Mouse (Mus musculus): ENCODE measurements around the gene Tmem202. TPM values are rescaled to one million over a fixed set of nuclear protein-coding genes. Genes with fewer than 3 reads are reported as not detected.

Tmem202 gene
- total and polyA plus RNA-seq, 2 experiments from 2014 or later = 1.1 to 3.7 TPM

GRCm38 (mm10) chr9:59522906-59523305 lies 16.7 kb downstream of the Tmem202 start:
- WGBS = 69% methylated on average over 4 of the region's 4 CpGs
- TF ChIP-seq CTCF (IDR thresholded peaks at IDR 0.05; ENCODE audit: low read depth) = no peak
- Histone ChIP-seq H3K4me3 (ENCODE audit: low read length) (no peak overlapping the region), H3K9ac (replicated peaks; ENCODE audit: low read length) (no peak overlapping the region), H3K9me3 (ENCODE audit: low read length) (no peaks in the 10 kb centered on the region), H3K27ac (no peak overlapping the region), H3K4me2 (ENCODE audit: low read depth, low read length) (no peak overlapping the region), H3K27me3 (ENCODE audit: insufficient read depth, low read length) (no peaks in the 10 kb centered on the region), H3K36me3 (ENCODE audit: insufficient read depth, low read length) (no peaks in the 10 kb centered on the region), H3K4me1 (ENCODE audit: insufficient read depth, low read length) (no peaks in the 10 kb centered on the region)
- no peak for DNase-seq (ENCODE audit: low spot score)
- no peak for ATAC-seq

- H3K36me3 ChIP-seq (ENCODE audit: insufficient read depth, low read length) = no peaks in the 10 kb centered on the region
- no peak for TF ChIP-seq CTCF (IDR thresholded peaks at IDR 0.05; ENCODE audit: low read depth)
- no peak for ATAC-seq
- H3K9me3 ChIP-seq (ENCODE audit: low read length) = no peaks in the 10 kb centered on the region
- H3K27ac ChIP-seq = no peak overlapping the region
- 85% methylated on average over 2 of the region's 2 CpGs for WGBS
- H3K4me2 ChIP-seq (ENCODE audit: low read depth, low read length) = no peak overlapping the region
- DNase-seq (ENCODE audit: low spot score) = no peak
- no peak overlapping the region for H3K9ac ChIP-seq (replicated peaks; ENCODE audit: low read length)
- H3K4me1 ChIP-seq (ENCODE audit: insufficient read depth, low read length) = no peaks in the 10 kb centered on the region
- H3K4me3 ChIP-seq (ENCODE audit: low read length) = no peak overlapping the region
- H3K27me3 ChIP-seq (ENCODE audit: insufficient read depth, low read length) = no peaks in the 10 kb centered on the region
These were observed 20.3 kb downstream of the Tmem202 start for GRCm38 (mm10) chr9:59519396-59519795.

- ATAC-seq = no peak
- 62% methylated on average over 5 of the region's 5 CpGs for WGBS
- no peaks in the 10 kb centered on the region for H3K4me1 ChIP-seq (ENCODE audit: insufficient read depth, low read length)
- no peaks in the 10 kb centered on the region for H3K9me3 ChIP-seq (ENCODE audit: low read length)
- DNase-seq (ENCODE audit: low spot score) = peak; percentile 31
- H3K36me3 ChIP-seq (ENCODE audit: insufficient read depth, low read length) = no peaks in the 10 kb centered on the region
- H3K4me2 ChIP-seq (ENCODE audit: low read depth, low read length) = no peak overlapping the region
- no peak overlapping the region for H3K27ac ChIP-seq
- H3K27me3 ChIP-seq (ENCODE audit: insufficient read depth, low read length) = no peaks in the 10 kb centered on the region
- H3K9ac ChIP-seq (replicated peaks; ENCODE audit: low read length) = no peak overlapping the region
- no peak for TF ChIP-seq CTCF (IDR thresholded peaks at IDR 0.05; ENCODE audit: low read depth)
- H3K4me3 ChIP-seq (ENCODE audit: low read length) = no peak overlapping the region
These were observed 20.7 kb downstream of the Tmem202 start for GRCm38 (mm10) chr9:59518976-59519375.

GRCm38 (mm10) chr9:59517127-59517526 lies 22.5 kb downstream of the Tmem202 start:
- no peak overlapping the region for H3K4me2 ChIP-seq (ENCODE audit: low read depth, low read length)
- no peaks in the 10 kb centered on the region for H3K36me3 ChIP-seq (ENCODE audit: insufficient read depth, low read length)
- H3K9ac ChIP-seq (replicated peaks; ENCODE audit: low read length) = no peak overlapping the region
- no peak for DNase-seq (ENCODE audit: low spot score)
- no peaks in the 10 kb centered on the region for H3K27me3 ChIP-seq (ENCODE audit: insufficient read depth, low read length)
- no peaks in the 10 kb centered on the region for H3K4me1 ChIP-seq (ENCODE audit: insufficient read depth, low read length)
- peak; percentile 35 for TF ChIP-seq CTCF (IDR thresholded peaks at IDR 0.05; ENCODE audit: low read depth)
- H3K4me3 ChIP-seq (ENCODE audit: low read length) = no peak overlapping the region
- no peaks in the 10 kb centered on the region for H3K9me3 ChIP-seq (ENCODE audit: low read length)
- no peak for ATAC-seq
- H3K27ac ChIP-seq = no peak overlapping the region
- WGBS = 52% methylated on average over 7 of the region's 7 CpGs

GRCm38 (mm10) chr9:59515069-59515468 lies 24.6 kb downstream of the Tmem202 start:
- Histone ChIP-seq H3K4me3 (ENCODE audit: low read length) (no peak overlapping the region), H3K36me3 (ENCODE audit: insufficient read depth, low read length) (no peaks in the 10 kb centered on the region), H3K4me2 (ENCODE audit: low read depth, low read length) (no peak overlapping the region), H3K27me3 (ENCODE audit: insufficient read depth, low read length) (no peaks in the 10 kb centered on the region), H3K9me3 (ENCODE audit: low read length) (no peaks in the 10 kb centered on the region), H3K9ac (replicated peaks; ENCODE audit: low read length) (no peak overlapping the region), H3K27ac (no peak overlapping the region), H3K4me1 (ENCODE audit: insufficient read depth, low read length) (no peaks in the 10 kb centered on the region)
- ATAC-seq = no peak
- DNase-seq (ENCODE audit: low spot score) = no peak
- TF ChIP-seq CTCF (IDR thresholded peaks at IDR 0.05; ENCODE audit: low read depth) = no peak
- WGBS = 81% methylated on average over 3 of the region's 3 CpGs

GRCm38 (mm10) chr9:59512381-59512780 lies 27.3 kb downstream of the Tmem202 start:
- Histone ChIP-seq H3K27ac (no peak overlapping the region), H3K4me2 (ENCODE audit: low read depth, low read length) (no peak overlapping the region), H3K9me3 (ENCODE audit: low read length) (no peaks in the 10 kb centered on the region), H3K4me3 (ENCODE audit: low read length) (no peak overlapping the region), H3K9ac (replicated peaks; ENCODE audit: low read length) (no peak overlapping the region), H3K27me3 (ENCODE audit: insufficient read depth, low read length) (no peaks in the 10 kb centered on the region), H3K4me1 (ENCODE audit: insufficient read depth, low read length) (no peaks in the 10 kb centered on the region), H3K36me3 (ENCODE audit: insufficient read depth, low read length) (no peaks in the 10 kb centered on the region)
- DNase-seq (ENCODE audit: low spot score) (no peak), ATAC-seq (no peak)
- 61% methylated on average over 4 of the region's 4 CpGs for WGBS
- no peak for TF ChIP-seq CTCF (IDR thresholded peaks at IDR 0.05; ENCODE audit: low read depth)

- ATAC-seq (no peak), DNase-seq (ENCODE audit: low spot score) (no peak)
- Histone ChIP-seq H3K27me3 (ENCODE audit: insufficient read depth, low read length) (no peaks in the 10 kb centered on the region), H3K27ac (no peak overlapping the region), H3K4me1 (ENCODE audit: insufficient read depth, low read length) (no peaks in the 10 kb centered on the region), H3K4me3 (ENCODE audit: low read length) (no peak overlapping the region), H3K9ac (replicated peaks; ENCODE audit: low read length) (no peak overlapping the region), H3K9me3 (ENCODE audit: low read length) (no peaks in the 10 kb centered on the region), H3K4me2 (ENCODE audit: low read depth, low read length) (no peak overlapping the region), H3K36me3 (ENCODE audit: insufficient read depth, low read length) (no peaks in the 10 kb centered on the region)
- no peak for TF ChIP-seq CTCF (IDR thresholded peaks at IDR 0.05; ENCODE audit: low read depth)
- WGBS = 55% methylated on average over 1 of the region's 1 CpGs
These were observed 31.5 kb downstream of the Tmem202 start for GRCm38 (mm10) chr9:59508146-59508545.
